Mouse (Mus musculus) embryonic facial prominence, embryonic 15.5 days (tissue): ENCODE results near the gene Pax9. TPM values are rescaled to one million over a fixed set of nuclear protein-coding genes. Genes with fewer than 3 reads are reported as not detected.
A peak's percentile ranks its signal among the peaks of the same experiment; 100 is the strongest.

Experiments used
- ATAC-seq: fragments of 200-750 bp; cut with Nextera tagmentation; 2 replicates; pipeline ENCODE4 v1.8.0; 2017; ENCODE audit warnings: low read depth, moderate TSS enrichment; ENCODE audit not compliant: insufficient number of reproducible peaks, low FRiP score, low TSS enrichment
- H3K27ac ChIP-seq: fragments of 300-500 bp; sonication (generic); replicated peaks from 2 replicates; pipeline ENCODE4 v1.5.1; 2015; ENCODE audit warnings: mild to moderate bottlenecking, inconsistent platforms
- H3K27me3 ChIP-seq: fragments of 300-500 bp; sonication (generic); 2 replicates; pipeline ENCODE4 v1.6.1; 2015; ENCODE audit warnings: inconsistent platforms
- H3K36me3 ChIP-seq: fragments of 300-500 bp; sonication (generic); 2 replicates; pipeline ENCODE4 v1.6.1; 2015; ENCODE audit warnings: mild to moderate bottlenecking, inconsistent platforms
- H3K4me1 ChIP-seq: fragments of 300-500 bp; sonication (generic); 2 replicates; pipeline ENCODE4 v1.6.1; 2015; ENCODE audit warnings: inconsistent platforms
- H3K4me2 ChIP-seq: fragments of 300-500 bp; sonication (generic); replicated peaks from 2 replicates; pipeline ENCODE4 v1.6.1; 2015; ENCODE audit warnings: mild to moderate bottlenecking, inconsistent platforms
- H3K4me3 ChIP-seq: fragments of 300-500 bp; sonication (generic); replicated peaks from 2 replicates; pipeline ENCODE4 v1.5.1; 2015; ENCODE audit warnings: mild to moderate bottlenecking, inconsistent platforms
- H3K9ac ChIP-seq: fragments of 300-500 bp; sonication (generic); 2 replicates; pipeline ENCODE4 v1.6.1; 2015; ENCODE audit warnings: inconsistent platforms
- H3K9me3 ChIP-seq: fragments of 300-500 bp; sonication (generic); replicated peaks from 2 replicates; pipeline ENCODE4 v1.6.1; 2016; ENCODE audit warnings: inconsistent platforms
- WGBS: fragments of 180-500 bp; shearing (Covaris S2); methylation state at CpG from one replicate; pipeline ENCODE4 v1.1.7; 2015; 5-methylcytosine and 5-hydroxymethylcytosine counted together
- polyA plus RNA-seq: library from polyadenylated mRNA; unstranded; fragments of >200 nt; fragmentation: Nextera tagmentation; extraction: Ambion mirVana; gene quantifications from 2 replicates; pipeline ENCODE4 v1.2.1, GENCODE M21; 2015

The Pax9 gene
- 7.6 and 11.7 TPM in 2 replicates for polyA plus RNA-seq

DNA sequence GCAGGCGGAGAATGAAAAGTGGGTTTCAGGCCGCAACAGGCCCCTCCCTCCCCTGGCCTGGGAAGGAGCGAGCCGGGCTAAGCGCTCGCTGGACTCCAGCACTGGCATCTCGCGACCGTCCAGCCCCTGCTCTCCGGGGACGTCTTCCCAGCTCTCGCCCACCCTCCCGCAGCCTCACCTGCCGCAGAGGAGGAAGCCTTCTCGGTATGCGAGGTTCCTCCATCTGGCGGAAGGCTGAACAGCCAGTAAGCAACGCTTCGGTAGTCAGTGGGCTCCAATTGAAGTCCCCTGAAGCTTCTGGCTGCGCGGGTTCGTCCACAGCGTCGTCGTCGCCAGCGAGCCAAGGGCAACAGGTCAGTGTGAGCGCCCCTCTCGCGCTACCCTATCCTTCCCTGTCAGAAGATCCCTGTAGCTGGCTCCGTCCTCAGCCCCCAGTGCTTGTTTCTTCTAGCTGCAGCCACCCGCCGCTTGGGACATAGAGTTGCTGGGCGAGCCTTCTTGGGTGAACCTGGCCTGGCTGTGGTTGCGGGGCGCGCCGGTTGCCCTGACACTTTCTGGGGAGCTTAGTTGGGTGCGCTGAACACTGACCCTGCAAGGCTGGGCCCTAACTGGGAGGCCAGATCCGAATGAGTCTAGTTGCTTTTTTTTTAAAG is at the start of gene Pax9:
Gene Pax9, plus strand, starts transcription at position 341 of the 653 bp plus-strand sequence.
- Histone ChIP-seq H3K27ac (peak within 1 kb of the TSS; percentile 44; the same call in 1 of the 2 replicates), H3K36me3 (no peaks in the 10 kb centered on the region), H3K4me3 (peak within 1 kb of the TSS; percentile 40), H3K27me3 (peaks cover 97% of the 10 kb centered on the region), H3K9ac (no peak within 1 kb of the TSS), H3K4me1 (peaks cover 36% of the 10 kb centered on the region), H3K4me2 (peak within 1 kb of the TSS; percentile 44), H3K9me3 (no peaks in the 10 kb centered on the region)
- ATAC-seq: no peak
- 2% methylated on average over 40 of the region's 40 CpGs for WGBS

- H3K4me1 ChIP-seq: no peaks in the 10 kb centered on the region
- no peak overlapping the region for H3K27ac ChIP-seq
- 40% methylated on average over 9 of the region's 9 CpGs for WGBS
- no peak overlapping the region for H3K9ac ChIP-seq
- H3K4me3 ChIP-seq: no peak overlapping the region
- 0 out of 2 replicates have a peak, but pooled peaks have one; percentile 34 for ATAC-seq
- no peaks in the 10 kb centered on the region; the same call in none of the 2 replicates for H3K27me3 ChIP-seq
- H3K4me2 ChIP-seq: peak overlapping the region; percentile 23; the same call in 1 of the 2 replicates
- H3K9me3 ChIP-seq: no peaks in the 10 kb centered on the region
- H3K36me3 ChIP-seq: no peaks in the 10 kb centered on the region
Measured at GRCm38 (mm10) chr12:56669451-56670122, 22.0 kb upstream of the Pax9 start.

- WGBS: 86% methylated on average over 9 of the region's 9 CpGs
- ATAC-seq: no peak
- Histone ChIP-seq H3K27me3 (no peaks in the 10 kb centered on the region; the same call in none of the 2 replicates), H3K27ac (no peak overlapping the region), H3K9ac (no peak overlapping the region), H3K4me1 (no peaks in the 10 kb centered on the region), H3K4me2 (no peak overlapping the region), H3K9me3 (no peaks in the 10 kb centered on the region), H3K4me3 (no peak overlapping the region), H3K36me3 (no peaks in the 10 kb centered on the region)
Measured at GRCm38 (mm10) chr12:56670795-56671194, 20.8 kb upstream of the Pax9 start.

- H3K4me1 ChIP-seq: no peaks in the 10 kb centered on the region
- H3K9me3 ChIP-seq: no peaks in the 10 kb centered on the region
- H3K9ac ChIP-seq: no peak overlapping the region
- no peaks in the 10 kb centered on the region for H3K36me3 ChIP-seq
- ATAC-seq: no peak
- 32% methylated on average over 3 of the region's 3 CpGs for WGBS
- H3K27me3 ChIP-seq: peaks cover 19% of the 10 kb centered on the region
- H3K4me2 ChIP-seq: no peak overlapping the region
- no peak overlapping the region for H3K4me3 ChIP-seq
- H3K27ac ChIP-seq: no peak overlapping the region
Measured at GRCm38 (mm10) chr12:56674726-56675125, 16.8 kb upstream of the Pax9 start.

GRCm38 (mm10) chr12:56677620-56678019 is 13.9 kb upstream of the Pax9 start:
- no peak overlapping the region for H3K4me2 ChIP-seq
- no peak for ATAC-seq
- 50% methylated on average over 7 of the region's 7 CpGs for WGBS

DNA sequence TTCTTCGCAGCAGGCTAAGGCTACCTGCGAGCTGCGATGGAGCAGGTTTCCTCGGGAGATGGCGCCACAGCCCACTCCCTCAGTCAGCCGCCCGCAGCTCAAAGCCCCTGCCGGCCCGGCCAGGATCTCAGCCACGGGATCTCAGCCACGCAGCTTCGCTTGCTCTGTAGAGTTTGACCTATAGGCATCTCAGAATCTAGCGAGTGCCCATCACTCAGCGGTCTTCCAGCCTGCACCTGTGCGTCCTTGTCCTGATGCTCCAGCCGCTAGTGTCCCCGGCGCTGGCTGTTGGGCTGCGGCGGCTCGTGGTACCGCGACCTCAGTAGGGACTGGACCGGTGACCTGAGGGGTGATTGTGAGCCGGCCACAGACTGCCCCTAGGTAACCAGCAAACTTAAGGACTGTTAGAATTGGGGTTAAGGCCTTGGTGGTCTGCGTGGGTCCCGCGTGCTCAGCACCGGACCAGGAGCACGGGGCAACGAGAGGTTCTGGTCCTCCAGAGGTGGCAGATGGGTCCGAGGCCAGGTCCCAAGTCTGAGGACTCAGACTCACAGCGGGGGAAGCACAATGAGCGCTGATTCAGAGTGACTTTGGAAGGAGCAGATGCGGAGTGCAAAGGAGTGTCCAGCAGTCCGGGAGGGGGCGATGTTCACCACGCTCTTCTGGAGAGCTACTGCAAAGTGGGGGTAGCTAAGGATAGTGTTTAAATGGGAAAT is 10.3 kb upstream of the Pax9 start:
- peak overlapping the region; percentile 40 for H3K4me3 ChIP-seq
- H3K4me2 ChIP-seq: peak overlapping the region; percentile 73
- H3K27me3 ChIP-seq: peaks cover 78% of the 10 kb centered on the region
- H3K36me3 ChIP-seq: no peaks in the 10 kb centered on the region
- no peaks in the 10 kb centered on the region for H3K9me3 ChIP-seq
- no peak overlapping the region for H3K27ac ChIP-seq
- WGBS: 1% methylated on average over 38 of the region's 38 CpGs
- H3K4me1 ChIP-seq: peaks cover 6% of the 10 kb centered on the region
- peak; percentile 47; the same call in 1 of the 2 replicates for ATAC-seq
- 0 out of 2 replicates have a peak overlapping the region, but pooled peaks have one; percentile 21 for H3K9ac ChIP-seq

More at GRCm38 (mm10) chr12:56677620-56678019, 13.9 kb upstream of the Pax9 start:
- Histone ChIP-seq H3K27me3 (peaks cover 47% of the 10 kb centered on the region), H3K9me3 (no peaks in the 10 kb centered on the region), H3K4me1 (peaks cover 6% of the 10 kb centered on the region), H3K9ac (no peak overlapping the region), H3K36me3 (no peaks in the 10 kb centered on the region), H3K4me3 (no peak overlapping the region), H3K27ac (no peak overlapping the region)

DNA sequence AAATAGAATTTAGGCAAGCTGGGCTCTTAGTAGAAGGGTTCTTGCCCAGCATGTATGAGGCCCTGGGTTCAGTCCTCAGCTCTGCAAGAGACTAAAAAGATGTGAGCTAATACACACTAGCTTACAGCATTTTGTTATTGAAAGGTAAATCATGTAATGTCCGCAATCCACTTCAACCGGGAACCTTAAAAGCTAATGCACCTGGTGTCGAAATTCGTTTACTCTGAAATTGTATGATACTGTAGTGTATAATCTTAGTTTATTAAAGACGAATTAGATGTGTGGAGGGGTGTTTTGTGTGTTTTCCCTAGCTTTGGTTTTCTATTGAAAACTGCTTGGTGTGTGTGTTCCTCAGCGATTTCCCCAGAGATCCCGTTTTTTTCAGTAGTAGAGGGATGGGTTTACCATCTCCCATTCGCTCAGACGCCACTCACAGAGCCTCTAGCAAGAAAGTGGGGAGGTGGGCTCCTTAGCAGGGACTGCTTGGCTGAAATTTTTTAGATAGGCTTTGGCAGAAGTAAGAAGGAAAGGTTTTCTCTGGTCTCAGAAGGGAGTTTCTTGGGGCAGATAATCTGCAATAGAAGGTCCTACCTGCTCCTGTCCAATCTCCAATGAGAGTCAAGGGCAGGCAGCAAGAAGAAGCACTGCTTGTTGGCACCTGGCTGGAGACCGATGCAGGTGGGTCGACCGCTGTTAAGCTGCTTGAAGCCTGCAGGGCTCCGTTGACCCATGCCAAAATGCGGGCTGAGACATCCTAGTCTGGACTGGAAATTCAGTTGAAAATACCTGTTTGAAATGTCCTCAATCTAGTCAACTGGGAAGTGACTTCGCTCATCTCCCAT is 3.7 kb upstream of the Pax9 start:
- no peaks in the 10 kb centered on the region for H3K9me3 ChIP-seq
- no peak overlapping the region for H3K9ac ChIP-seq
- no peak overlapping the region for H3K4me2 ChIP-seq
- no peak overlapping the region for H3K27ac ChIP-seq
- WGBS: 12% methylated on average over 15 of the region's 15 CpGs
- H3K36me3 ChIP-seq: no peaks in the 10 kb centered on the region
- H3K4me1 ChIP-seq: peaks cover 21% of the 10 kb centered on the region
- H3K4me3 ChIP-seq: no peak overlapping the region
- no peak for ATAC-seq
- peaks cover 91% of the 10 kb centered on the region for H3K27me3 ChIP-seq

DNA sequence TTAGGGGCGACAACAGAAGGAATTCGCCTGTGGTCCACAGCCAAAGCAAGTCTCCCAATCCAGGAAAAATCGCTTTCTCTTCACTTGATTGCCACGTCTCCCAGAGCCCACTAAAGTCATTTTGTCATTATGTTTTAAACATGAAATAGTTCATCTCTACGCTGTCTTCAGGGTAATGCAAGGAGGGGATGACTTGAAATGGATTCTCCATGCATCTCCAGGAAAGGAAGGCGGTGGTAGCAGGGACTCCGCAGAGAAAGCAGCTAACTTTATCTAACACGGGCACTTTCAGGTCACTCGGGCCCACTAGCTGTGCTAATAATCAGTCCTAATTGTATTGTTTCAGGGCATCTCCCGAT is 3.1 kb upstream of the Pax9 start:
- Histone ChIP-seq H3K27me3 (peaks cover 91% of the 10 kb centered on the region), H3K4me3 (no peak overlapping the region), H3K27ac (no peak overlapping the region), H3K36me3 (no peaks in the 10 kb centered on the region), H3K9ac (no peak overlapping the region), H3K9me3 (no peaks in the 10 kb centered on the region), H3K4me2 (no peak overlapping the region), H3K4me1 (peaks cover 21% of the 10 kb centered on the region)
- 5% methylated on average over 10 of the region's 10 CpGs for WGBS
- no peak for ATAC-seq

GRCm38 (mm10) chr12:56688920-56689319 is 2.6 kb upstream of the Pax9 start:
- Histone ChIP-seq H3K4me1 (peaks cover 21% of the 10 kb centered on the region), H3K36me3 (no peaks in the 10 kb centered on the region), H3K4me3 (no peak overlapping the region), H3K4me2 (no peak overlapping the region), H3K9ac (no peak overlapping the region), H3K9me3 (no peaks in the 10 kb centered on the region), H3K27ac (no peak overlapping the region), H3K27me3 (peaks cover 93% of the 10 kb centered on the region)
- no peak for ATAC-seq
- WGBS: 11% methylated on average over 8 of the region's 8 CpGs

DNA sequence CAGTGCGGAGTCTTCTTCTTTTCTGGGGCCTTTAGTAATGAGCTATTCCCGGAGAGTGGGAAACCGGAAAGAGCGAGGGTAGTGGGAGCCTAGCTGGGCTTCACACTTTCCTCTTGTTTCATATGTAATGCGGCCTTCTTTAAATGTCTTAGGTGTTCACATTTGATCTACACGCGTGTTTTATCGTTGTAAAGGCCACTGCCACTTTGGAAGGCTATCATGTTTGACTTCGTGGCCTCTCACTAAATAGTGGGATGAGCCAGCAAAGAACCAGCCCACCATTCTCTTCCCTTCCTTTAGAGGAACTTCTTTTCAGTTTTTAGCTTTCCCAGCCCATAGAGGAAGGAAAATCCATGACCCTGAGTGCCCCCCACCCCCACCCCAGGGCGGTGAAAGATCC is 2.2 kb upstream of the Pax9 start:
- no peaks in the 10 kb centered on the region for H3K9me3 ChIP-seq
- H3K36me3 ChIP-seq: no peaks in the 10 kb centered on the region
- no peak for ATAC-seq
- H3K4me2 ChIP-seq: peak overlapping the region; percentile 44; the same call in 1 of the 2 replicates
- H3K9ac ChIP-seq: no peak overlapping the region
- no peak overlapping the region for H3K27ac ChIP-seq
- H3K4me3 ChIP-seq: peak overlapping the region; percentile 40; the same call in 1 of the 2 replicates
- WGBS: 14% methylated on average over 10 of the region's 10 CpGs
- peaks cover 93% of the 10 kb centered on the region for H3K27me3 ChIP-seq
- H3K4me1 ChIP-seq: peaks cover 21% of the 10 kb centered on the region
